Mouse (Mus musculus): ENCODE results near the gene Elavl4. TPM values are rescaled to one million over a fixed set of nuclear protein-coding genes. Genes with fewer than 3 reads are reported as not detected.

Gene Elavl4
- polyA plus RNA-seq, 1 experiment from 2014 or later: 90.4 TPM

- Histone ChIP-seq H3K9me3 (no peaks in the 10 kb centered on the region), H3K4me3 (no peak overlapping the region), H3K27me3 (replicated peaks; ENCODE audit: low read depth, poor library complexity, severe bottlenecking) (no peaks in the 10 kb centered on the region), H3K4me1 (peaks cover 28% of the 10 kb centered on the region), H3K27ac (replicated peaks) (no peak overlapping the region), H3K36me3 (replicated peaks) (no peaks in the 10 kb centered on the region; the same call in 1 of the 2 replicates)
- WGBS: 44% methylated on average over 5 of the region's 5 CpGs
- no peak for DNase-seq (ENCODE audit: low spot score)
These were observed 138.0 kb downstream of the Elavl4 start for GRCm38 (mm10) chr4:110213666-110214065.

GRCm38 (mm10) chr4:110210246-110210645, 141.5 kb downstream of the Elavl4 start:
- no peaks in the 10 kb centered on the region for H3K9me3 ChIP-seq
- no peak overlapping the region for H3K27ac ChIP-seq (replicated peaks)
- no peak overlapping the region for H3K4me3 ChIP-seq
- peaks cover 36% of the 10 kb centered on the region for H3K4me1 ChIP-seq
- WGBS: 76% methylated on average over 5 of the region's 5 CpGs
- no peaks in the 10 kb centered on the region; the same call in 1 of the 2 replicates for H3K36me3 ChIP-seq (replicated peaks)
- DNase-seq (ENCODE audit: low spot score): no peak
- no peaks in the 10 kb centered on the region for H3K27me3 ChIP-seq (replicated peaks; ENCODE audit: low read depth, poor library complexity, severe bottlenecking)

GRCm38 (mm10) chr4:110209613-110210012, 142.1 kb downstream of the Elavl4 start:
- Histone ChIP-seq H3K27ac (replicated peaks) (no peak overlapping the region), H3K4me1 (peaks cover 36% of the 10 kb centered on the region), H3K9me3 (no peaks in the 10 kb centered on the region), H3K27me3 (replicated peaks; ENCODE audit: low read depth, poor library complexity, severe bottlenecking) (no peaks in the 10 kb centered on the region), H3K36me3 (replicated peaks) (no peaks in the 10 kb centered on the region; the same call in 1 of the 2 replicates), H3K4me3 (no peak overlapping the region)
- 33% methylated on average over 5 of the region's 5 CpGs for WGBS
- peak; percentile 17 for DNase-seq (ENCODE audit: low spot score)

GRCm38 (mm10) chr4:110201680-110202079, 150.0 kb downstream of the Elavl4 start:
- peaks cover 14% of the 10 kb centered on the region; the same call in 1 of the 2 replicates for H3K4me1 ChIP-seq
- no peak overlapping the region for H3K27ac ChIP-seq (replicated peaks)
- no peaks in the 10 kb centered on the region for H3K27me3 ChIP-seq (replicated peaks; ENCODE audit: low read depth, poor library complexity, severe bottlenecking)
- no peaks in the 10 kb centered on the region for H3K36me3 ChIP-seq (replicated peaks)
- 86% methylated on average over 3 of the region's 3 CpGs for WGBS
- no peak for DNase-seq (ENCODE audit: low spot score)
- H3K9me3 ChIP-seq: no peaks in the 10 kb centered on the region
- H3K4me3 ChIP-seq: no peak overlapping the region

- WGBS: 84% methylated on average over 5 of the region's 5 CpGs
- H3K4me3 ChIP-seq: no peak overlapping the region
- H3K9me3 ChIP-seq: no peaks in the 10 kb centered on the region
- no peaks in the 10 kb centered on the region for H3K36me3 ChIP-seq (replicated peaks)
- peaks cover 14% of the 10 kb centered on the region; the same call in 1 of the 2 replicates for H3K4me1 ChIP-seq
- no peaks in the 10 kb centered on the region for H3K27me3 ChIP-seq (replicated peaks; ENCODE audit: low read depth, poor library complexity, severe bottlenecking)
- no peak overlapping the region for H3K27ac ChIP-seq (replicated peaks)
- no peak for DNase-seq (ENCODE audit: low spot score)
These were observed 151.8 kb downstream of the Elavl4 start for GRCm38 (mm10) chr4:110199897-110200296.

GRCm38 (mm10) chr4:110198600-110198999, 153.1 kb downstream of the Elavl4 start:
- no peak overlapping the region for H3K4me3 ChIP-seq
- no peaks in the 10 kb centered on the region for H3K27me3 ChIP-seq (replicated peaks; ENCODE audit: low read depth, poor library complexity, severe bottlenecking)
- no peak overlapping the region for H3K27ac ChIP-seq (replicated peaks)
- WGBS: 84% methylated on average over 2 of the region's 2 CpGs
- H3K9me3 ChIP-seq: no peaks in the 10 kb centered on the region
- no peaks in the 10 kb centered on the region for H3K36me3 ChIP-seq (replicated peaks)
- no peak for DNase-seq (ENCODE audit: low spot score)
- peaks cover 14% of the 10 kb centered on the region; the same call in 1 of the 2 replicates for H3K4me1 ChIP-seq

GRCm38 (mm10) chr4:110177263-110177662, 174.4 kb downstream of the Elavl4 start:
- H3K36me3 ChIP-seq (replicated peaks): no peaks in the 10 kb centered on the region
- H3K4me1 ChIP-seq: no peaks in the 10 kb centered on the region
- H3K4me3 ChIP-seq: no peak overlapping the region
- no peak overlapping the region for H3K27ac ChIP-seq (replicated peaks)
- H3K27me3 ChIP-seq (replicated peaks; ENCODE audit: low read depth, poor library complexity, severe bottlenecking): no peaks in the 10 kb centered on the region
- no peak for DNase-seq (ENCODE audit: low spot score)
- WGBS: 92% methylated on average over 2 of the region's 2 CpGs
- no peaks in the 10 kb centered on the region for H3K9me3 ChIP-seq

GRCm38 (mm10) chr4:110172028-110172427, 179.7 kb downstream of the Elavl4 start:
- H3K9me3 ChIP-seq: no peaks in the 10 kb centered on the region
- H3K4me3 ChIP-seq: no peak overlapping the region
- WGBS: 84% methylated on average over 5 of the region's 5 CpGs
- H3K27me3 ChIP-seq (replicated peaks; ENCODE audit: low read depth, poor library complexity, severe bottlenecking): no peaks in the 10 kb centered on the region
- no peak for DNase-seq (ENCODE audit: low spot score)
- H3K27ac ChIP-seq (replicated peaks): no peak overlapping the region
- no peaks in the 10 kb centered on the region for H3K36me3 ChIP-seq (replicated peaks)
- no peaks in the 10 kb centered on the region for H3K4me1 ChIP-seq

GRCm38 (mm10) chr4:110165217-110165616, 186.5 kb downstream of the Elavl4 start:
- no peaks in the 10 kb centered on the region for H3K9me3 ChIP-seq
- H3K4me1 ChIP-seq: no peaks in the 10 kb centered on the region
- H3K36me3 ChIP-seq (replicated peaks): no peaks in the 10 kb centered on the region
- no peak for DNase-seq (ENCODE audit: low spot score)
- no peak overlapping the region for H3K4me3 ChIP-seq
- H3K27ac ChIP-seq (replicated peaks): no peak overlapping the region
- H3K27me3 ChIP-seq (replicated peaks; ENCODE audit: low read depth, poor library complexity, severe bottlenecking): no peaks in the 10 kb centered on the region; the same call in 1 of the 2 replicates
- 84% methylated on average over 5 of the region's 5 CpGs for WGBS

- H3K36me3 ChIP-seq (replicated peaks): no peaks in the 10 kb centered on the region
- H3K4me1 ChIP-seq: peaks cover 4% of the 10 kb centered on the region; the same call in 1 of the 2 replicates
- WGBS: 91% methylated on average over 3 of the region's 3 CpGs
- H3K27me3 ChIP-seq (replicated peaks; ENCODE audit: low read depth, poor library complexity, severe bottlenecking): no peaks in the 10 kb centered on the region; the same call in 1 of the 2 replicates
- no peak overlapping the region for H3K4me3 ChIP-seq
- no peaks in the 10 kb centered on the region for H3K9me3 ChIP-seq
- H3K27ac ChIP-seq (replicated peaks): no peak overlapping the region
- DNase-seq (ENCODE audit: low spot score): no peak
These were observed 190.1 kb downstream of the Elavl4 start for GRCm38 (mm10) chr4:110161600-110161999.

- peaks cover 22% of the 10 kb centered on the region for H3K4me1 ChIP-seq
- DNase-seq (ENCODE audit: low spot score): no peak
- no peaks in the 10 kb centered on the region for H3K36me3 ChIP-seq (replicated peaks)
- no peak overlapping the region for H3K4me3 ChIP-seq
- 52% methylated on average over 3 of the region's 3 CpGs for WGBS
- H3K27me3 ChIP-seq (replicated peaks; ENCODE audit: low read depth, poor library complexity, severe bottlenecking): no peaks in the 10 kb centered on the region
- H3K9me3 ChIP-seq: no peaks in the 10 kb centered on the region
- no peak overlapping the region for H3K27ac ChIP-seq (replicated peaks)
These were observed 194.1 kb downstream of the Elavl4 start for GRCm38 (mm10) chr4:110157515-110158159.

GRCm38 (mm10) chr4:110155954-110156353, 195.8 kb downstream of the Elavl4 start:
- WGBS: 38% methylated on average over 2 of the region's 2 CpGs
- H3K27me3 ChIP-seq (replicated peaks; ENCODE audit: low read depth, poor library complexity, severe bottlenecking): no peaks in the 10 kb centered on the region
- no peak overlapping the region for H3K4me3 ChIP-seq
- H3K36me3 ChIP-seq (replicated peaks): no peaks in the 10 kb centered on the region
- peaks cover 31% of the 10 kb centered on the region for H3K4me1 ChIP-seq
- no peak overlapping the region for H3K27ac ChIP-seq (replicated peaks)
- no peaks in the 10 kb centered on the region for H3K9me3 ChIP-seq
- DNase-seq (ENCODE audit: low spot score): no peak
